Mouse (Mus musculus) myocyte (in vitro differentiated cells): Measurements from ENCODE around the gene Kremen1.

ENCODE experiments used
- CEBPB ChIP-seq: IDR thresholded peaks from 2 replicates; pipeline ENCODE4 v1.6.1; 2011; ENCODE audit warnings: mild to moderate bottlenecking, moderate library complexity; ENCODE audit not compliant: poor library complexity, insufficient read depth, severe bottlenecking
- MAX ChIP-seq: IDR thresholded peaks from one replicate; pipeline ENCODE4 v1.6.1; 2011; ENCODE audit warnings: low read depth, mild to moderate bottlenecking, control low read depth
- POLR2A ChIP-seq: IDR thresholded peaks from one replicate; pipeline ENCODE4 v1.6.1; 2011; ENCODE audit warnings: low read depth, mild to moderate bottlenecking, control low read depth, moderate library complexity; ENCODE audit not compliant: insufficient read length
- TCF12 ChIP-seq: IDR thresholded peaks from one replicate; pipeline ENCODE4 v1.6.1; 2011; ENCODE audit warnings: mild to moderate bottlenecking, control low read depth; ENCODE audit not compliant: poor library complexity, insufficient read depth, severe bottlenecking
- TCF3 ChIP-seq: IDR thresholded peaks from one replicate; pipeline ENCODE4 v1.6.1; 2011; ENCODE audit warnings: low read depth, control low read depth; ENCODE audit not compliant: insufficient read length

DNA sequence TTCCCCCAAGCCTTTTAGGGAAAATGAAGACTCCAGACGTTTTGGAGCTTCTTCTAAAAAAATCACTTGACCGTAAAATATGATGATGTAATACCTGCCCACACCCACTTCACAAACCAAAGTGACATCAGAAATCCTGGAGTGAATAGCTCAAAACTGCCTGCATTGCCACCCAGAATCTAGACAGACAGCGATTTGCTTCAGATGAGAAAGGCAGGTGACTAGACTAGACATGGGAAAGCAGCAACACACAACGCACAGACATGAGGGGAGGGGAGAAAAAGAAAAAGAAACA is 10.7 kb upstream of the Kremen1 start:
- TF ChIP-seq POLR2A (no peak), MAX (no peak), TCF12 (no peak), CEBPB (0 out of 2 replicates have a peak, but pooled peaks have one; percentile 42), TCF3 (no peak)
